Mouse (Mus musculus) layer of hippocampus, postnatal 36 days (tissue): ENCODE measurements around the gene Mical1. TPM values are rescaled to one million over a fixed set of nuclear protein-coding genes. Genes with fewer than 3 reads are reported as not detected.

Source experiments
- DNase-seq, 2 experiments: peaks; one replicate each; pipeline ENCODE4 v3.0.0; 2022
- total RNA-seq, 2 experiments: library from RNA; stranded (reverse); gene quantifications; 2 replicates each; pipeline ENCODE4 v1.2.3; 2021

Gene Mical1
- total RNA-seq, 2 experiments from 2014 or later: 14.7 to 16.6 TPM

DNA sequence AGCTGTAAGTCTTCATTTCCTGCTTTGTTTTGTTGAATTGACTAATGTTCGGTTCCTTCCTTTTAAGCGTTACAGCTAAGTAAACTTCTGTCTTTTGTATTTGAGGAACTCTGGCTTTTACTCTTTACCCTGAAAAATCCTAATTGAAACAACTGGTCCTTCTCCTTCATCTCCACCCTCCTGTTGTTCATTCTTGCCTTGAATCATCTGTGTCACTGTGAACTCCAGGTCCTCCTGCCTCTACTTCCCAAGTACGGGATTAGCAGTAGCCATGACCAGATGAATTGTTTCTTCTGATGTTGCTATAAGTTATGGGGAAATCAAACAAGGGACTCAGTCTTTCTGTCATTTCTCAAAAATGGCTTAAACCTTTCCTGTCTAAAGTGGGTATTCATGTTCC is 47.3 kb downstream of the Mical1 start:
- no peak for DNase-seq

- no peak for DNase-seq
Observed at GRCm38 (mm10) chr10:41525696-41526095, 49.6 kb downstream of the Mical1 start.

DNA sequence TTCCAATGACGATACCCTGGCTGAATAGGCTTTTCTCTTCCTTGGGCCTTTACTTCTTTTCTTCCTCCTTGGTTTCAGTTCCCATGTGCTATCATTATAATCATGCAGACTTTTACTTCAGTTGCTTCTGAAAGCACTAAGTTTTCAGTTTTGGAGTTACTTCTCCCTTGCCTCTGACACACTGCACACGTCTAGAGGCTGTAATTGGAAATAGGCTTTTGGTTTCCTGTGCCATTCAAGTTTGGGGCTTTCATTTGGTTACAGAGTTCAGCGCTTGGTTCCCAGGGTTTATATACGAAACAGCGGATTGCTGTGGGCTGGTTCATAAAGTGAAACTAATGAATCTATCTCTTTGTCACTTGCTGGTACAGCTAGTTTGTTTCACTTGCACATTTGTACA is 53.9 kb downstream of the Mical1 start:
- no peak for DNase-seq

DNA sequence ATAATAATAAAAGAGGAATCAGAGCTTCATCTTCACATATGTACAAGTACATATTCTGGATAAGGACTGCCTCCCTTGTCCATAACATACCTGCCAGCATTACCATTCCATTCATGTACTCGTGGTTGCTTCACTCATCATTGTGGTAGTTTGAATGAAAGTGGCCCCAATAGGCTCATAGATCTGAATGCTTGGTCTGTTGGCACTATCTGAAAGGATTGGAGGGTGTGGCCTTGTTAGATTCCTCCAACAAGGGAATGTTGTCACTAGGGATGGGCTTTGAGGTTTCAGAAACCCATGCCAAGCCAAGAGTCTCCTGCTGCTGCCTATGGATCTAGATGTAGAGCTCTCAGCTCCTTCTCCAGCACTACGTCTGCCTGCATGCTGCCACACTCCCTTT is 59.9 kb downstream of the Mical1 start:
- DNase-seq: no peak

Other genes with a start within 250 kb of the Mical1 start
- gene Fig4, start 173.1 kb upstream of the Mical1 start, total RNA-seq: 10 to 100 TPM; 30.7 to 34.5 TPM
- gene Ak9, start 172.3 kb upstream of the Mical1 start, total RNA-seq: under 1 TPM; 0.15 to 0.25 TPM
- gene Zbtb24, start 25.9 kb upstream of the Mical1 start, total RNA-seq: 10 to 100 TPM; 20.1 to 23.1 TPM
- gene Smpd2, start 14.1 kb downstream of the Mical1 start, total RNA-seq: 10 to 100 TPM; 21.2 to 23.2 TPM
- gene Ppil6, start 14.1 kb downstream of the Mical1 start, total RNA-seq: 1 to 10 TPM; 6.4 to 8.6 TPM
- gene Cd164, start 43.1 kb downstream of the Mical1 start, total RNA-seq: 10 to 100 TPM; 61.5 to 63.0 TPM
- gene Ccdc162, start 240.3 kb downstream of the Mical1 start, total RNA-seq: under 1 TPM; 0.78 to 0.80 TPM